Mouse (Mus musculus) heart, postnatal 14 days (tissue): ENCODE results near the gene Klc3. TPM values are rescaled to one million over a fixed set of nuclear protein-coding genes. Genes with fewer than 3 reads are reported as not detected.

Experiments
- DNase-seq, 2 experiments: peaks; one replicate each; pipeline ENCODE4 v3.0.0; 2021 to 2022
- intact Hi-C: fragments of 180-260 bp; cut with DNase I; formaldehyde crosslinking; loops from one replicate; pipeline ENCODE4 v1.15.1; 2025
- microRNA-seq, 2 experiments: library from miRNA; unstranded; fragments of <30 nt; microRNA quantifications; one replicate each; pipeline ENCODE4 v1.2.0; 2021 to 2022
- total RNA-seq, 2 experiments: library from RNA; stranded (reverse); gene quantifications; 2 replicates each; pipeline ENCODE4 v1.2.3; 2021

Gene Klc3
- total RNA-seq, 2 experiments from 2014 or later, result 0.45 to 0.63 TPM

DNA sequence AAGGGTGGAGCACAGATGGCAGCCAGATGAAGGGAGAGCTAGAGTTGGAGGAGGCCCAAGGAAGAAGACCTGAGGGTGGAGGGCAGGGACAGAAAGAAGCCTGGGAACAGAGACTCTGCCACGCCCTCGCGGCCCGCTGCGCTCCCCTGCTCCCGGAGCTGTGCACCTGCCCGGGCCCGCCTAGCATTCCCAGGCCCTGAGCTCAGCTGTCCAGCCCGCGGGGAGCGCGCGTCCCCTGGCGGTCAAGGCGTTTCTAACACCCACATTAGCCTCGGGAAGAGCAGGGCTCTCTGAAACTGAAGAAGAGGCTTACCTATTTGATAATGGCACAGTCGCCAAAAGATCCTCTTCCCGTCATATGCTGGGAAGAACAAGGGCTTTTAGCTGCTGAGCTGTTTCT, 40.0 kb downstream of the Klc3 start:
- peak; percentile 85 to 86 for DNase-seq
- intact Hi-C loops, result loop anchor here (5.0 kb wide), 1 partner anchor 67 kb away; no protein-coding TSS in a partner anchor

GRCm38 (mm10) chr7:19362276-19362675, 41.6 kb downstream of the Klc3 start:
- intact Hi-C loops, result loop anchor here (5.0 kb wide), 1 partner anchor 65 kb away; no protein-coding TSS in a partner anchor
- DNase-seq, result peak; percentile 25 to 27

DNA sequence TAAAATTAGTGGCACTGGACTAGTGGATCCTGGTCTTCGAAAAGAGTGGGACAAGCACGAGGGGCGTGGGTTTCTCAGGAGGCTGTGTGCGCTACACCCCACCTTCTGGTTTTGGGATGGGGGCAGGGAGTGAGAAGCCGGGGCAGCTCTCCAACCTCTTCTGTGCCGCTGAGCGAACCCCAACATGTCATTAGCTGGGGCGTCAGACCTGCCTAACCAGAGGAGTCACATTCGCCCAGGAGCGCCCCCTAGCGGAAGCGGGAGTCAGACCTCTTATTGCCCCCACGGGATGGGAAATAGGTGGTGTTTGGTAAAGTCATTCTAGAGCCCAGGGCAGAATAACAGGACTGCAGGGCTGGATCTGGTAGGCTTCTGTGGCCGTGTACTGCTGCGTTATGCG, 42.2 kb downstream of the Klc3 start:
- peak; percentile 87 to 88 for DNase-seq
- intact Hi-C loops, result loop anchor here (5.0 kb wide), 1 partner anchor 64 kb away; no protein-coding TSS in a partner anchor

GRCm38 (mm10) chr7:19360944-19361343, 43.0 kb downstream of the Klc3 start:
- peak; percentile 89 to 91 for DNase-seq
- intact Hi-C loops, result loop anchor here (5.0 kb wide), 1 partner anchor 64 kb away; no protein-coding TSS in a partner anchor

DNA sequence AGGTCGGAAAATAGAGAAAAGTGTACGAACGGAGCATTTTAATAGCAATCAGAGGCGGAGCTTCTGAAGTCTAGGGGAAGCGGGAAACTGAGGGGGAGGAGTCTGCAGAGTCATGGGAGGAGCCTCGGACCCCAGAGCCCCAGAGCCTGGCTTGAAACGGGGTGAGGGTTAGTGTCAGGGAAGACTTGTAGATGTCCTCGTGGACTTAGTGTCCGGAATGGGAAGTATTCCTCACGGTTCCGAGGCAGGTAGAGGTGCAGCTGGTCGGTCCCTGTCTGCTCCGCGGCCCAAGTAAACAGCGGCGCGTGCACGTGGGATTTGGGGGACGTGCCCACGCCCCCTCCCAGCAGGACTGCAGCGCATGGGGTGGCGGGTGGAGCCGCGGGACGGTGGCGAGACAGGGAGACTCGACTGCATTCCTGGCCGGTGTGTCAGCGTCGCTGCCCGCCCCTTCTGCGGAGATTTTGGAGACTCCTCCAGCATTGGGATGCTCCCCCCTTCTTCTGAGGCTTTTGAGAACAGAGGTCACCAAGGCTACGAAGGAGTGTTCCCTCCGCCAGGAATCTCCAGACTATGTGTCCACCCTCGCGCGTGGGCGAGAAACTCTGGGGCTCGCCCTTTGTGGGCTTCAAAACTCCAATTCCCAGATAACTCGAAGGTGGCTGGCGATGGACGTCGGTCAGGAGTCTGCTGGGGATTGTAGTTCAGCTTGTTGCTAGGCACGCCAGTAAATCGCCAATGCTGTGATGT, 43.8 kb downstream of the Klc3 start:
- DNase-seq, result peak; percentile 68 to 75
- intact Hi-C loops, result loop anchor here (5.0 kb wide), 1 partner anchor 63 kb away; no protein-coding TSS in a partner anchor

DNA sequence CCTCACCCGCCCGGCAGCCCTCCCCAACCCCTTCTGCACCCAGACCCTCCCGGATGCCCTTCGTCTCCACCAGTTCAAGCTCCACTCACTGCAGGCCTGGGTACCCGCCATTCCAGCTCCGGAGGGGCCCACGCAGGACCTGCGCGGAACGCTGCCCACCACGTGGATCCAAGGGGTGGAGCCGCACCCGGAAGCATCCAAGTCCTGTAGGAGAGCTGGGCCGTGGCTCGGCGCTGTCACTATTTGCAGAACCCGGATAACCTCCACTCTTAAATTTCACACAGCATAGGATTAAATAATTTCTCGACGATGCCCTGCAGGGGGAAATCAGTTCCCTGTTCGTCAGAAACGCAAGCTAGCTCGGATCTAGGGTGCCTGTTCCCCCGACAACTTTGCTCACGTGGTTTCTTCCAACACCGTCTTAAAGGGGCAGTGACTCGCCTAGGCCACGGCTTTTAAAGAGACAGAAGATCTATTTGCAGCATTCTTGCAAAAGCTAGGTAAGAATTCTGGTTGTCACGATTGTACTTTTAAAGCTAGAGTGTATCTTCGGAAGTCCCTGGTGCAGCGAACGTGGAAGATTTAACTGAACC, 44.5 kb downstream of the Klc3 start, which contains the start of the genes Cd3eap and Ppp1r13l:
Gene Cd3eap (minus strand): TSS at position 185 of the 593 bp plus-strand sequence.
Gene Ppp1r13l (plus strand): TSS at position 451 of the 593 bp plus-strand sequence.
- intact Hi-C loops, result no loop called here
- peak; percentile 86 to 90 for DNase-seq

- intact Hi-C loops, result no loop called here
- DNase-seq, result no peak
Observed at GRCm38 (mm10) chr7:19358634-19359033, 45.3 kb downstream of the Klc3 start.

- no peak for DNase-seq
- intact Hi-C loops, result no loop called here
Observed at GRCm38 (mm10) chr7:19357381-19358375, 46.2 kb downstream of the Klc3 start.

DNA sequence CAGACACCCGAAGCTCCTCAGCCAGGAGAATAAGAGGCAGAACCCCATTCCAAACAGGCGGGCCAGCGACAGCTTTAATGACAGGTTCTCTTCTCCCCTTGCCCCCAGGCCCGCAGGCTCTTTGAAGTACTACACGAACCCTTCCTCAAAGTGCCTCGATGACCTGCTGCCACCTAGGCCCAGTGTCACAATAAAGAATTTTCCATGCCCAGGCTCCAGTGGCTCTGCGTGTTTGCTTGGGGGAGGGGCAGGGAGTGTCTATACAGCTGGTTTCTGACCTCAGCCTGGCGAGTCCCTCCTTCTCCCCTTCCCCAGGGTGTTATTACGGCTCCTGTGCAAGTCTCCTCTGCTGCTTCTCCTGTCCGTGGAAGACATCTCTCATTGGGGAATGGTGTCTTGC, 47.6 kb downstream of the Klc3 start:
- intact Hi-C loops, result no loop called here
- DNase-seq, result no peak

DNA sequence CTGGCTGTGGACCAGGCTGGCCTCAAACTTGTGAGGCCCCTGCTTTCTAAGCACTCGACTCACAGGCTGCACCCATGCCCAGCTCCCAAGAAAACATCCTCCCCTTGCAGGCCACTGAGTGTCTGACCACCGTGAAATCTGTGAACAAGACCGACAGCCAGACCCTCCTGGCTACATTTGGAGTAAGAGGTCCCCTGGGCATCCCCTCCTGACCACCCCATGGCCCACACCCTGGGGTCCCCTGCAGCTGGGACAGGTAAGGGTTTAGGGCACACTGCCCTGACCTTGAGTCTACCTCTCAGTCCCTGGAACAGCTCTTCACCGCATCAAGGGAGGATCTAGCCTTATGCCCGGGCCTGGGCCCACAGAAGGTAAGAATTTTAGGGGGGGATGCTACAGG, 48.9 kb downstream of the Klc3 start:
- DNase-seq, result no peak
- intact Hi-C loops, result no loop called here

- intact Hi-C loops, result no loop called here
- no peak for DNase-seq
Observed at GRCm38 (mm10) chr7:19350221-19350620, 53.7 kb downstream of the Klc3 start.

DNA sequence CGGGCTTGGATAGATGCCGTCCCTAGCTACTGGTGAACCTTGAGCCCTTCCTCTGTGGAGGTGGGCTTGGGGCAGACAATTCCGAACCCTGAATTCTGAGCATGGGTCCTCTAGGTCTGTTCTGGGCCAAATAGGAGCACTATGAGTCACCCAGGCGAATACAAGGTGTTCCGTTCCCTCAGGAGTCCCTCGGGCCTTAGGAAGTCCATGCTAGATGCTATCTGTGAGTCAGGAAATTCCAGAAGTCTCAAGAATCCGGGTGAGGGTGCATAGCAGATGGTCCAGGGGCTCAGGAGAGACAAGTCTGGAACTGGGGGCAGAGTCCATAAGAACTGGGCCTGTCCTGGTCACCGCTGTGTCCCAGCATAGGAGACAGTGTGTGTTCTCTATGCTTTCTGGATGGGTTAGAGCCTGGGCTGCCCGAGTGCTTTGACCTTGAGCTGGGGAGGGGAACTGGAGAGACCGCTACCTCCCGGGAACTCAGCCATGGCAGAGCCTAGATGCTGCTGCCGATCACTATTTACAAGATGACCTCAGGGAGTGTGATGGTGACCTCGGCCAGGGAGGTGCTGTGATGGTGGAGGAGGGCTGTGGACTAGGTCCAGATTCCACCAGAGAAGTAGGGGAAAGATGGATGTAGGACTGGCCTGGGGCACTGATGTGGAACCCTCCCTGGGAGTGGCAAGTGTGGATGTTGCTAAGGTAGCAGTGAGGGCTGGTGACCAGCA, 54.6 kb downstream of the Klc3 start:
- no peak for DNase-seq
- intact Hi-C loops, result no loop called here

GRCm38 (mm10) chr7:19344938-19345471, 58.9 kb downstream of the Klc3 start:
- peak; percentile 91 to 93 for DNase-seq
- intact Hi-C loops, result loop anchor here (5.0 kb wide), 1 partner anchor 168 kb away; the partner anchor contains the start of gene Eml2

Small RNAs within 50 kb of the gene (microRNA-seq; reads per million reads assigned to microRNA genes)
- gene Mir343, result 0 reads per million in 2 experiments

Other genes with a start within 250 kb of the Klc3 start
- under 1 TPM; 0.37 to 0.55 TPM for gene Gipr, start 238.0 kb downstream of the Klc3 start, total RNA-seq
- gene Eml2, start 227.7 kb downstream of the Klc3 start, total RNA-seq, result 10 to 100 TPM; 37.9 to 43.0 TPM
- 10 to 100 TPM in 1 of 2 experiments, 1 to 10 TPM in 1; 9.9 to 11.2 TPM for gene Gpr4, start 191.6 kb downstream of the Klc3 start, total RNA-seq
- 10 to 100 TPM; 54.8 to 58.3 TPM for gene Opa3, start 175.8 kb downstream of the Klc3 start, total RNA-seq
- 10 to 100 TPM; 55.7 to 59.1 TPM for gene Vasp, start 132.3 kb downstream of the Klc3 start, total RNA-seq
- not detected for gene Ppm1n, start 124.0 kb downstream of the Klc3 start, total RNA-seq
- 100 to 1,000 TPM; 106 to 122 TPM for gene Rtn2, start 121.5 kb downstream of the Klc3 start, total RNA-seq
- 1 to 10 TPM in 1 of 2 experiments, under 1 TPM in 1; 0.60 to 1.2 TPM for gene Fosb, start 94.1 kb downstream of the Klc3 start, total RNA-seq
- gene Ercc1, start 59.3 kb downstream of the Klc3 start, total RNA-seq, result 10 to 100 TPM; 41.1 to 48.0 TPM
- 1 to 10 TPM; 6.5 to 9.4 TPM for gene Cd3eap, start 44.6 kb downstream of the Klc3 start, total RNA-seq
- 10 to 100 TPM; 25.0 to 28.4 TPM for gene Ppp1r13l, start 44.4 kb downstream of the Klc3 start, total RNA-seq
- 10 to 100 TPM; 12.4 to 15.7 TPM for gene Ercc2, start 22.1 kb downstream of the Klc3 start, total RNA-seq
- 1,000 to 10,000 TPM; 3,946 to 4,137 TPM for gene Ckm, start 672 bp upstream of the Klc3 start, total RNA-seq
- gene Mark4, start 54.7 kb upstream of the Klc3 start, total RNA-seq, result 10 to 100 TPM; 23.3 to 25.0 TPM
- 1 to 10 TPM in 1 of 2 experiments, under 1 TPM in 1; 0.79 to 1.1 TPM for gene Exoc3l2, start 59.2 kb upstream of the Klc3 start, total RNA-seq
- 1 to 10 TPM; 2.0 to 2.2 TPM for gene Bloc1s3, start 104.3 kb upstream of the Klc3 start, total RNA-seq
- gene Trappc6a, start 104.3 kb upstream of the Klc3 start, total RNA-seq, result 10 to 100 TPM; 48.9 to 49.6 TPM
- not detected for gene Nkpd1, start 113.7 kb upstream of the Klc3 start, total RNA-seq
- gene Ppp1r37, start 159.0 kb upstream of the Klc3 start, total RNA-seq, result 10 to 100 TPM; 41.3 to 41.5 TPM
- gene Zfp296, start 173.2 kb upstream of the Klc3 start, total RNA-seq, result under 1 TPM; 0.20 to 0.36 TPM
- gene Gemin7, start 173.5 kb upstream of the Klc3 start, total RNA-seq, result 10 to 100 TPM; 45.6 to 49.8 TPM
- gene Clasrp, start 200.4 kb upstream of the Klc3 start, total RNA-seq, result 10 to 100 TPM; 21.5 to 22.6 TPM
- gene Relb, start 225.3 kb upstream of the Klc3 start, total RNA-seq, result 1 to 10 TPM; 6.3 to 9.6 TPM